Mouse (Mus musculus): ENCODE measurements around the gene Olr1. TPM values are rescaled to one million over a fixed set of nuclear protein-coding genes. Genes with fewer than 3 reads are reported as not detected.
"Not testable (repeated sequence)": the region's sequence is repeated elsewhere in the genome, so short reads cannot be mapped to it uniquely, and the experiment has no call there.

Gene Olr1
- total RNA-seq, 2 experiments from 2014 or later: not detected

GRCm38 (mm10) chr6:129512868-129513267 is 5.9 kb upstream of the Olr1 start:
- no peak for DNase-seq
- intact Hi-C loops (cut with DNase I): no loop called here

- DNase-seq: no peak
- intact Hi-C loops (cut with DNase I): no loop called here
Measured at GRCm38 (mm10) chr6:129512367-129512766, 5.4 kb upstream of the Olr1 start, which contains the start of gene Tmem52b. Tmem52b (plus strand) TSS chr6:129512555.

DNA sequence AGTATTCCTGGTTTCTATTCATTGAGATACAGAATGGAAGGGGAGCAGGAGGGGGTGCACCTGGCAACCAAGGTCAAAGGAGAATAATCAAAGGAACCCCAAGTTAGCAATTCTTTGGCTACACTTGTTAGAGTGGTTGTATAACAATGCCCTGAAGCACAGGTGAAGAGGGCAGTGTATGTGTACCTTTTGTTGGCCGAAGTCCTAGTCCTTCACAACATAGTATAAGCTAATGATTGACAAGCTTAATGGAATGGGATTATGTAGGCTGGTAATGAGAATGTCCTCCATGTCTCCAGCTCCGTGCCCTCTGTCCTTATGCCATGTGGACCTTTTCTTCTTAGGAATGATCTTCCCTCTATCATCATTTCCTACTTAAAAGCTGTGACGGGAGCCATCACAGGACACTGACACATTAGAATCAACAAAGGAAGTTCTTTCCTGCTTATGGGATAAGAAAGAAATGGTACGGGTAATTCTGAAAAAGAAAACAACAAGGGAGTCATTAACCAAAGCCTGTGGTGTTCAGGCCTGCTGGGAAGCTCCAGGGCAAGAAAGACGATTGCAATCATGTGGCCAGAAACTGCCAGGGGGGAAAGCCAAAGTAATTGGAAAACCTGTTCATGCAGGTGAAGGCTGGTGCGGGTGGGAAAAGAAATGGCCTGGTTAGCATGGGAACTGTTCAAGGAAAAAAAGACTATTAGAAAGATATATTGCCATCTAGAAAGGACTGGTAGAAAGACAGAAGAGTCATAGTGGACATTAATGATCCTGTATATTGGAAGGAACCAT is 3.4 kb upstream of the Olr1 start:
- intact Hi-C loops (cut with DNase I): no loop called here
- DNase-seq: no peak

DNA sequence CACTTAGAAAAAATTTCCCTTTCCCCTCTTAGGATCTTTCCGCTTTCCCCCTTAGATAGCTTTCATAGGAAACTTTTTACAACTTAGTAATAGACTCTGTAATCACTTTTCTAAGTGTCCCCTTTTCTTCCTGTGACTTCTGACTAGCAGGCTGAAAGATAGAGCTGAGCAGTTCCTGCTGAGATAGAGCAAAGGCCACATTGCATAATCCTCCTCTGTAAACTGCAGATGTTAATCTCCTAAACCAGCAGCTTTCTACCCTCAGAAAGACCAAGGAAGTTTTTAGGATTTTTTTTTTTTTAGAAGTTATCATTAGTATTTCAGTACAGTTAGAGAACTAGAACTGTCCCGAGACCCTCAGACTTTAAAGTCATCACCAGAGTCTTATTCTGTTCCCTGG is 3.5 kb downstream of the Olr1 start:
- intact Hi-C loops (cut with DNase I): no loop called here
- no peak for DNase-seq

- intact Hi-C loops (cut with DNase I); DNase-seq: not testable (repeated sequence)
Measured at GRCm38 (mm10) chr6:129499516-129499915, 7.4 kb downstream of the Olr1 start.

DNA sequence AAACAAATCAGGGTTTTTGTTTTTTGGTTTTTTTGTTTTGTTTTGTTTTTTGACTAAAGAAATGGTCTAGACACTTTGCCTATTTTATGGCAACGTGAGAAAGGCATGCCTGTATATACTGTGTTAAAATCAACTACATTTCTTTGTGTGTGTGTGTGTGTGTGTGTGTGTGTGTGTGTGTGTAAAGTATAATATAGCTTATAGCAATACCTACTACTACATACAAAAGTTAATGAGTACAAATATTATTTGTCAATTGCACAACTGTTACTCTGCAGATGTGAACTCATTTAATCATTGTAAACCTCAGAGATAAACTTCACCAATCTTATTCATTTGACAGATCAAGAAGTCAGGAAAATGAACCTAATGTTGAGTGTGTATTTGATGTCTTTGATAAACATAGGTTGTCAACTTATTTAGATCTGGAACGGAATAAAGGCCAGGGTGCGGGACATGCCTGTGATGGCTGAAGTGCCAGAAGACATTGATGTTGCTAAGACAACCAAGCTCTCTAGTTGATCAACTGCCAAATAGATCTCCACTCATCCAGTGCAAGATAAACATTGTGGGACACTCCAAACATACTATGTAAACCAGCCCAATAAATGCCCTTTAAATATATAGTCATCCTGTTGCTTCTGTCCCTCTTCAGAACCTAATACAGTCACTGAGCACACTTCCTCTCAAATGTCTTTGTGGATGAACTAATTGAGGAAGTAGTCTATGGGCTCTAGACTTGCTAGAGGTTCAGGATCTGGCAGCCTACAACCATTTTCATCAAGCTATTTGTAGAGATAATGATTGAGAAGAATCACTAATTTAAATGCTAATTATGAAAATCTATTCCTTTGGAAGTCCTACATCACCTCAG is 9.4 kb downstream of the Olr1 start:
- no peak for DNase-seq
- intact Hi-C loops (cut with DNase I): no loop called here

GRCm38 (mm10) chr6:129494924-129495323 is 12.0 kb downstream of the Olr1 start:
- intact Hi-C loops (cut with DNase I): no loop called here
- no peak for DNase-seq

DNA sequence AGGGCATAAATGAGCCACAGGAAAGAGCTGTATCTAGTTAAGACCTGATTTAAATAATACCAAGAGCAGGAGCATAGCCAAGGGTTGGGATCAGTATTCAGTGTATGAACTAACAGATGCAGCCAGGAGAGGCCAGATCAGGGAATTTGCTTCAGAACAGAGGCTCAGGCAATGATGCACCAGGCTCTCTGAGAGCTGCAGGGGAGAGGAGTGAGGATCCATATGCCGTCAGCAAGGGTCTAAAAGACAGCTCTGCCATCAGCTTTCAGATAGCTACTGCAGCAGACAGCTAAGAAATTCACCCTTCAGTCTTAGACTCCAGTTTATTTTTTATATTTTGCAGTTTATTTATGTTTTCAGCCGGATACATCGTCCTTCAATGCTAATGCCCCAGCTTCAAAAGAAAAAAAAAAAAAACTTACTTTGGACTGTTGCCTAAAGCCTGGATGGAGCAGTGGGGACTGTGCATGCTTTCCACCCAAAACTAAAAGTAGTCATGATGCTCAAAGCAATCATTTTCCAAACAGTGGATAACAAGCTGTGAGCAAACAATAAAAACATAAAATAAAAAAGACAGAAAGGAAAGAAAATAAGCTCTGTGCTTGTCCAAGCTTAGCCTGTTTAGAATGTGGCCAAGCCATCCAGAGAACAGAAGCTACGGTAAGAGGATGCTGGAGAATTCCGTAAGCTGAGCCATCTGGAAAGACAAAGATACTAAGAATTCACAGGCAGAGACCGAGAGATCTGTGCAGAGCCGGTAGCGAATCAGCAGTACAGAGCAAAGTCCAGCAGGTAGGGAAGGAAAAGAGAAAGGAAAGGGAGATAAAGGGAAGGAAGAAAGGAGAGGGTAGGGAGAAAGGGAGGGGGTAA is 26.6 kb downstream of the Olr1 start:
- DNase-seq: peak; percentile 30
- intact Hi-C loops (cut with DNase I): no loop called here

- no peak for DNase-seq
Measured at GRCm38 (mm10) chr6:129476404-129477126, 30.4 kb downstream of the Olr1 start.

DNA sequence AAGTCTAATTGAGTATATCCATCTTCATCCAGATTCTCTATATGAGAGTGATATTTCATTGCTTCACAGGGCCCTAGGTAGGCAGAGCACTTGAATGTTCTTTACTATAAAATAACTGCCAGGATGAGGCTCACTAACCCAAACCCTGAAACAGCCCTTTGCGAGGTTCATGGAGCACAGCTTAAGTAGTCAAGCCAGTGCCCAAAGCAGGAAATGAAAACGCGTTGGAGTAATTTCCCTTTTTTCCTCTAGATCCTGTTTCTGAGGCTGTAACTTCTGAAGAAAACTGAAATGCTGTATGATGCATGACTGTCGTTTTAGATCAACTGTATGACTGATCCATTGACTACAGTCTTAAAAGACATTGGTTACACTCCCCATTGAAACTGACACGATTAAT is 34.3 kb downstream of the Olr1 start:
- no peak for DNase-seq
- intact Hi-C loops (cut with DNase I): no loop called here

More at GRCm38 (mm10) chr6:129476404-129477126, 30.4 kb downstream of the Olr1 start:
- intact Hi-C loops (cut with DNase I): no loop called here

DNA sequence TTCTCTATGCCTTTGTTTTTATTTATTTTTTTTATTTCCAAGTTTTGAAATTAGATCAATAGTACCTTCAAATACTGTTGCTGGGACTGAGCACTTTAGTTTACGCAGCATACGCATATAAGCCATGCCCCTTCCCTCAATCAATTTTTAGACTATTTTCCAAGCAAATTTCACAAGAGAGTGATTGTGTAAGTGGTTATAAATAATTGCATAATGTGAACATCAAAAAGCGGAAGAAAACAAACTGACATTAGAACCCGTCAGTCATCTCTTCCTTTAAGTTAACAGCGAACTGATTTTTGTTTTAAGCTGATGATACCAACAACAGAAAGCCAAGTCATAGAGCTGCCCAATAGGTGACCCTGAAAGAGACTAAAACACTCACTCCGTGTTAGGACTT is 35.6 kb downstream of the Olr1 start:
- intact Hi-C loops (cut with DNase I): no loop called here
- no peak for DNase-seq

DNA sequence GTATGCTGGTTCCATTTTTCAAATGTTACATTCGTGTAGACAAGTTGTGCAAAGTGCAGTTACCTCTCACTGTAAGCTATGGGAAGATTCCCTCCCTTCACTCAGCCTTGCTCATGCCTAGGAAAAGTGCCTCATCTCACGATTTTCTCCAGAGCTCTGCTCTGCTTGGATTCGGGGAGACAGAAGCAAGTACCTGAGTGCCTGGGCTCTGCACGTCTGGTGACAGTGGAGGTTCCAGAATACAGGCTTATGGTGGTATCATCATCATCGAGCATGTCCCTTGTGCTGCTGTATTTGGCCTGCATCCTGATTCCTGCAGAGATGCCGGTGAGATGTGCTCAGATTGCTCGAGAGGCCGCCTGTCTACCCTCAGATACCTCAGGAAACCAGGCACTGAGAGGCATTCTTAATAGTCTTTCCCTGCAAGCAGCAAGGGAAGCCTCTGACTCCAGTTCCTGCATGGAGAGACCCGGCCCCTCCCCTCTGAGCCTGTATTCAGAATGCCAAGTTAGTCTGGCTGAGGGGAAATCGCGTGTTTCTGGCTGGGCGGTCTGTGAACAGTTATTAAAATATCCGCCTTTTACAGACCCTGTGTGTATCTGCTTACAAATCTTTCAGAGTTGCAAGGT is 55.4 kb downstream of the Olr1 start, which contains the start of gene Clec1a:
Gene Clec1a (minus strand): TSS at position 590 of the 629 bp plus-strand sequence.
- DNase-seq: peak; percentile 13
- intact Hi-C loops (cut with DNase I): no loop called here

- no peak for DNase-seq
- intact Hi-C loops (cut with DNase I): no loop called here
Measured at GRCm38 (mm10) chr6:129449743-129450142, 57.2 kb downstream of the Olr1 start.

- DNase-seq: no peak
- intact Hi-C loops (cut with DNase I): no loop called here
Measured at GRCm38 (mm10) chr6:129438033-129438432, 68.9 kb downstream of the Olr1 start.

- intact Hi-C loops (cut with DNase I): no loop called here
- no peak for DNase-seq
Measured at GRCm38 (mm10) chr6:129436025-129436424, 70.9 kb downstream of the Olr1 start.

Measured in left cerebral cortex, postnatal 4 days (tissue).